Mouse (Mus musculus) layer of hippocampus, postnatal 14 days (tissue): ENCODE data around the gene Rgs14. TPM values are rescaled to one million over a fixed set of nuclear protein-coding genes. Genes with fewer than 3 reads are reported as not detected.

Experiments
- DNase-seq, 2 experiments: peaks; one replicate each; pipeline ENCODE4 v3.0.0; 2021 to 2022; ENCODE audit warnings: low spot score in 2 of 2, mixed read lengths in 1 of 2
- total RNA-seq, 2 experiments: library from RNA; stranded (reverse); gene quantifications; 2 replicates each; pipeline ENCODE4 v1.2.3; 2021

Rgs14 gene
- total RNA-seq, 2 experiments from 2014 or later: 58.6 to 63.4 TPM

GRCm38 (mm10) chr13:55403935-55404852, 34.7 kb downstream of the Rgs14 start:
- DNase-seq: no peak

- peak; percentile 83 for DNase-seq
These were observed 35.6 kb downstream of the Rgs14 start for GRCm38 (mm10) chr13:55404853-55405782.

- DNase-seq: no peak
These were observed 36.4 kb downstream of the Rgs14 start for GRCm38 (mm10) chr13:55405783-55406390.

GRCm38 (mm10) chr13:55407341-55407740, 37.8 kb downstream of the Rgs14 start:
- DNase-seq: no peak

GRCm38 (mm10) chr13:55408546-55409120, 39.1 kb downstream of the Rgs14 start:
- DNase-seq: no peak

GRCm38 (mm10) chr13:55411826-55412225, 42.3 kb downstream of the Rgs14 start:
- DNase-seq: no peak

GRCm38 (mm10) chr13:55412643-55413307, 43.2 kb downstream of the Rgs14 start:
- no peak for DNase-seq

GRCm38 (mm10) chr13:55413333-55413732, 43.8 kb downstream of the Rgs14 start:
- DNase-seq: no peak

- peak; percentile 45 to 72 for DNase-seq
These were observed 45.3 kb downstream of the Rgs14 start, which contains the start of gene Pfn3 for GRCm38 (mm10) chr13:55414743-55415380. Gene Pfn3, minus strand, starts transcription at chr13:55415232.

- DNase-seq: peak; percentile 82 to 84
These were observed 48.5 kb downstream of the Rgs14 start for GRCm38 (mm10) chr13:55418004-55418403.

GRCm38 (mm10) chr13:55419142-55419541, 49.6 kb downstream of the Rgs14 start:
- no peak for DNase-seq

- DNase-seq: no peak
These were observed 50.7 kb downstream of the Rgs14 start for GRCm38 (mm10) chr13:55420018-55420932.

- peak; percentile 64 to 76 for DNase-seq
These were observed 51.6 kb downstream of the Rgs14 start for GRCm38 (mm10) chr13:55420933-55421800.

- no peak for DNase-seq
These were observed 57.1 kb downstream of the Rgs14 start, which contains the start of gene F12 for GRCm38 (mm10) chr13:55426613-55427012. Gene F12, minus strand, starts transcription at chr13:55426793.

- DNase-seq: no peak
These were observed 59.8 kb downstream of the Rgs14 start for GRCm38 (mm10) chr13:55429226-55429888.

GRCm38 (mm10) chr13:55430566-55430965, 61.0 kb downstream of the Rgs14 start:
- no peak for DNase-seq
